In genomic region chr9:108577934-108578544, GRCm38 (mm10) we compare ENCODE assay signal across 8 mouse cellular contexts. TPM values are rescaled to one million over a fixed set of nuclear protein-coding genes. Genes with fewer than 3 reads are reported as not detected.
DNase-seq lines count a peak whose midpoint lies in the region; ATAC-seq and TF ChIP-seq lines count a peak whose summit lies in the region.

No protein-coding gene starts in this region.

- ATAC-seq in lung, embryonic 14.5 days (ENCODE audit: insufficient read depth), result peak; percentile 32

- under 1% methylated on average over 24 of the region's 24 CpGs for WGBS in lung, embryonic 14.5 days

- peaks cover 15% of the 10 kb centered on the region for H3K4me1 ChIP-seq in lung, embryonic 14.5 days (ENCODE audit: insufficient read depth)

- no peaks in the 10 kb centered on the region for H3K9me3 ChIP-seq in lung, embryonic 14.5 days (ENCODE audit: low read depth, low read length)

- peak overlapping the region; percentile 75 for H3K4me3 ChIP-seq in gastrocnemius, adult 2 months
- H3K4me3 ChIP-seq in lung, embryonic 14.5 days (ENCODE audit: low read depth, low read length), result peak overlapping the region; percentile 65

- no peak for TF ChIP-seq CTCF in gastrocnemius, adult 2 months (IDR thresholded peaks at IDR 0.05)
- TF ChIP-seq CTCF in lung, embryonic 14.5 days (IDR thresholded peaks at IDR 0.05; ENCODE audit: low read depth), result no peak

- no peaks in the 10 kb centered on the region for H3K27me3 ChIP-seq in lung, embryonic 14.5 days (ENCODE audit: insufficient read depth, low read length)

- peaks cover 37% of the 10 kb centered on the region for H3K36me3 ChIP-seq in lung, embryonic 14.5 days (ENCODE audit: insufficient read depth)

- H3K9ac ChIP-seq in lung, embryonic 14.5 days, result peak overlapping the region; percentile 87

- peak overlapping the region; percentile 97 for H3K27ac ChIP-seq in gastrocnemius, adult 2 months
- H3K27ac ChIP-seq in lung, embryonic 14.5 days (ENCODE audit: low read depth), result peak overlapping the region; percentile 93

- peak; percentile 46 for DNase-seq in urinary bladder, postnatal 25 days (ENCODE audit: low spot score)
- no peak for DNase-seq in urinary bladder, adult 18-20 months (ENCODE audit: low spot score in 2 of 2)
- peak; percentile 47 to 58 for DNase-seq in cerebellum, adult 18-20 months
- DNase-seq in gastrocnemius, adult 2 months, result peak; percentile 75
- peak; percentile 75 for DNase-seq in induced T-regulatory cell, adult 2 months (ENCODE audit: low read depth)
- peak; percentile 84 for DNase-seq in lung, embryonic 14.5 days
- peak; percentile 41 to 65 for DNase-seq in spleen, postnatal 4 days (ENCODE audit: low spot score in 2 of 2)
- DNase-seq in layer of hippocampus, postnatal 25 days (ENCODE audit: extremely low spot score in 1 of 2, low spot score in 1 of 2), result no peak

- intact Hi-C loops in gastrocnemius, adult 2 months (cut with DNase I), result loop anchor here (1.0 kb wide), 1 partner anchor 18 kb away; the partner anchor contains the start of gene Impdh2

- peak overlapping the region; percentile 85 for H3K4me2 ChIP-seq in lung, embryonic 14.5 days

RNA-seq across cellular contexts. Expression of gene Wdr6, which starts 0.5 kb away (rescaled TPM):
- total RNA-seq in gastrocnemius, adult 2 months (2021), result 1 to 10 TPM; 6.7 to 7.3 TPM
- polyA plus RNA-seq in lung, embryonic 14.5 days (2014; fragmentation: Nextera tagmentation; extraction: Ambion mirVana), result 106 and 117 TPM in 2 replicates
- 100 to 1,000 TPM; 116 to 134 TPM for total RNA-seq in layer of hippocampus, postnatal 25 days (2021)

RNA-seq across cellular contexts. Expression of gene Dalrd3, which starts 8.4 kb away (rescaled TPM):
- 10 to 100 TPM in 1 of 2 experiments, 1 to 10 TPM in 1; 8.0 to 11.3 TPM for total RNA-seq in gastrocnemius, adult 2 months (2021)
- 112 and 127 TPM in 2 replicates for polyA plus RNA-seq in lung, embryonic 14.5 days (2014; fragmentation: Nextera tagmentation; extraction: Ambion mirVana)
- total RNA-seq in layer of hippocampus, postnatal 25 days (2021), result 100 to 1,000 TPM in 1 of 2 experiments, 10 to 100 TPM in 1; 95.4 to 107 TPM

RNA-seq across cellular contexts. Expression of gene Ndufaf3, which starts 10.8 kb away (rescaled TPM):
- 10 to 100 TPM; 20.6 to 39.2 TPM for total RNA-seq in gastrocnemius, adult 2 months (2021)
- 39.7 and 46.9 TPM in 2 replicates for polyA plus RNA-seq in lung, embryonic 14.5 days (2014; fragmentation: Nextera tagmentation; extraction: Ambion mirVana)
- total RNA-seq in layer of hippocampus, postnatal 25 days (2021), result 10 to 100 TPM; 54.3 to 70.4 TPM

RNA-seq across cellular contexts. Expression of gene Impdh2, which starts 18.0 kb away (rescaled TPM):
- total RNA-seq in gastrocnemius, adult 2 months (2021), result 10 to 100 TPM; 59.7 to 67.4 TPM
- polyA plus RNA-seq in lung, embryonic 14.5 days (2014; fragmentation: Nextera tagmentation; extraction: Ambion mirVana), result 199 and 202 TPM in 2 replicates
- total RNA-seq in layer of hippocampus, postnatal 25 days (2021), result 10 to 100 TPM; 60.1 to 62.8 TPM

RNA-seq across cellular contexts. Expression of gene P4htm, which starts 19.4 kb away (rescaled TPM):
- total RNA-seq in gastrocnemius, adult 2 months (2021), result 1 to 10 TPM; 3.7 to 3.9 TPM
- polyA plus RNA-seq in lung, embryonic 14.5 days (2014; fragmentation: Nextera tagmentation; extraction: Ambion mirVana), result 5.7 and 6.1 TPM in 2 replicates
- 10 to 100 TPM; 92.0 to 97.8 TPM for total RNA-seq in layer of hippocampus, postnatal 25 days (2021)

Comparison
In these comparisons a context has a peak if more than half of its experiments do, and no peak if none do; other contexts are left out.
1. DNase-seq: peak in urinary bladder, postnatal 25 days (single experiment), cerebellum, adult 18-20 months (2 of 2), gastrocnemius, adult 2 months (single experiment), induced T-regulatory cell, adult 2 months (single experiment), lung, embryonic 14.5 days (single experiment) and spleen, postnatal 4 days (2 of 2); none in urinary bladder, adult 18-20 months (0 of 2) and layer of hippocampus, postnatal 25 days (0 of 2).
2. RNA of gene Wdr6, which starts 0.5 kb away (total RNA-seq): 116 to 134 TPM in layer of hippocampus, postnatal 25 days; 6.7 to 7.3 TPM in gastrocnemius, adult 2 months; every median in the first group is over 10 times any median in the second.
3. RNA of gene Dalrd3, which starts 8.4 kb away (total RNA-seq): 95.4 to 107 TPM in layer of hippocampus, postnatal 25 days; 8.0 to 11.3 TPM in gastrocnemius, adult 2 months; every median in the first group is over 4 times any median in the second.